Mouse (Mus musculus): ENCODE measurements around the gene Rprd1b.

GRCm38 (mm10) chr2:157983276-157983675 lies 45.0 kb upstream of the Rprd1b start:
- TF ChIP-seq TCF12 (IDR thresholded peaks at IDR 0.05; ENCODE audit: insufficient read depth, poor library complexity, severe bottlenecking) (no peak), POLR2A (IDR thresholded peaks at IDR 0.05; ENCODE audit: insufficient read length, low read depth) (no peak), USF1 (IDR thresholded peaks at IDR 0.05; ENCODE audit: low read depth) (no peak), TCF3 (IDR thresholded peaks at IDR 0.05; ENCODE audit: insufficient read length, low read depth) (no peak), SRF (IDR thresholded peaks at IDR 0.05; ENCODE audit: control insufficient read depth, insufficient read length, low read depth) (no peak), MYOG (IDR thresholded peaks at IDR 0.05; ENCODE audit: control insufficient read depth in 1 of 3, insufficient read depth in 1 of 3, insufficient read length in 2 of 3, low read depth in 2 of 3) (no peak)
